In genomic region chrX:56374431-56375128, GRCm38 (mm10) we compare ENCODE assay signal across 8 mouse cellular contexts. TPM values are rescaled to one million over a fixed set of nuclear protein-coding genes. Genes with fewer than 3 reads are reported as not detected.
DNase-seq lines count a peak whose midpoint lies in the region; ATAC-seq and TF ChIP-seq lines count a peak whose summit lies in the region.
"Not testable (repeated sequence)": the region's sequence is repeated elsewhere in the genome, so short reads cannot be mapped to it uniquely, and the experiment has no call there.

TSS of gene Smim10l2a (plus strand) at chrX:56374586.

- peak within 1 kb of the TSS; percentile 55 for H3K4me2 ChIP-seq in forebrain, embryonic 12.5 days
- H3K4me2 ChIP-seq in liver, embryonic 13.5 days: peak within 1 kb of the TSS; percentile 64
- peak within 1 kb of the TSS; percentile 69 for H3K4me2 ChIP-seq in stomach, postnatal 0 days (replicated peaks; ENCODE audit: low read depth)

- H3K9me3 ChIP-seq in forebrain, embryonic 12.5 days; liver, embryonic 13.5 days (replicated peaks); stomach, postnatal 0 days (ENCODE audit: control insufficient read depth, low read length): not testable (repeated sequence)

- ATAC-seq in CD4-positive, CD25-positive, alpha-beta regulatory T cell, adult 4 months: peak; percentile 88
- ATAC-seq in forebrain, embryonic 12.5 days (ENCODE audit: low FRiP score): peak; percentile 87
- ATAC-seq in liver, embryonic 13.5 days (ENCODE audit: low read depth): peak; percentile 81
- peak; percentile 92 for ATAC-seq in stomach, postnatal 0 days (ENCODE audit: low FRiP score, low TSS enrichment)

- H3K27ac ChIP-seq in forebrain, embryonic 12.5 days; liver, embryonic 13.5 days; stomach, postnatal 0 days (replicated peaks): not testable (repeated sequence)

- H3K36me3 ChIP-seq in forebrain, embryonic 12.5 days (replicated peaks); liver, embryonic 13.5 days; stomach, postnatal 0 days (ENCODE audit: control insufficient read depth, insufficient read depth, low read length): not testable (repeated sequence)

- H3K4me1 ChIP-seq in forebrain, embryonic 12.5 days; liver, embryonic 13.5 days (replicated peaks); stomach, postnatal 0 days (replicated peaks; ENCODE audit: control insufficient read depth, insufficient read depth): not testable (repeated sequence)

- H3K27me3 ChIP-seq in forebrain, embryonic 12.5 days; liver, embryonic 13.5 days; stomach, postnatal 0 days (ENCODE audit: control insufficient read depth, insufficient read depth, low read length): not testable (repeated sequence)

- DNase-seq in c-Kit-positive CD71-positive TER-119-positive erythroid progenitor cells, embryonic 14.5 days (ENCODE audit: low spot score): peak; percentile 18
- DNase-seq in heart, postnatal 4 days: peak; percentile 20
- DNase-seq in kidney, postnatal 4 days: peak; percentile 66 to 78
- peak; percentile 41 for DNase-seq in liver, embryonic 13.5 days
- DNase-seq in neural tube, embryonic 10.5 days (ENCODE audit: extremely low spot score, low spot score): peak; percentile 45
- DNase-seq in stomach, postnatal 0 days (ENCODE audit: low spot score): peak; percentile 80

- peak within 1 kb of the TSS; percentile 50 for H3K4me3 ChIP-seq in forebrain, embryonic 12.5 days (replicated peaks)
- H3K4me3 ChIP-seq in liver, embryonic 13.5 days (replicated peaks): peak within 1 kb of the TSS; percentile 53
- peak within 1 kb of the TSS; percentile 41 for H3K4me3 ChIP-seq in stomach, postnatal 0 days (ENCODE audit: low read depth, low read length)

- TF ChIP-seq EP300 in stomach, postnatal 0 days (optimal IDR thresholded peaks at IDR 0.05): not testable (repeated sequence)

- TF ChIP-seq CTCF in stomach, postnatal 0 days (IDR thresholded peaks at IDR 0.05; ENCODE audit: low read depth): not testable (repeated sequence)

- 16% methylated on average over 41 of the region's 56 CpGs for whole genome bisulfite sequencing in forebrain, embryonic 12.5 days
- 9% methylated on average over 53 of the region's 56 CpGs for WGBS in liver, embryonic 13.5 days (ENCODE audit: insufficient replicate concordance)
- 17% methylated on average over 27 of the region's 56 CpGs for WGBS in stomach, postnatal 0 days

- H3K9ac ChIP-seq in forebrain, embryonic 12.5 days: peak within 1 kb of the TSS; percentile 49
- not testable (repeated sequence) for H3K9ac ChIP-seq in liver, embryonic 13.5 days; stomach, postnatal 0 days (ENCODE audit: low read length)

RNA-seq across cellular contexts. Expression of gene Smim10l2a, which starts in this region (rescaled TPM):
- 1 to 10 TPM; 2.7 to 5.5 TPM for polyA plus RNA-seq in CD4-positive, CD25-positive, alpha-beta regulatory T cell, adult 4 months (2017; shearing (Covaris generic))
- polyA plus RNA-seq in forebrain, embryonic 12.5 days (2016; fragmentation: Nextera tagmentation; extraction: Ambion mirVana): 6.4 and 6.9 TPM in 2 replicates
- total RNA-seq in heart, postnatal 4 days (2021): under 1 TPM; 0.61 to 0.91 TPM
- 0.43 and 0.60 TPM in 2 replicates for polyA plus RNA-seq in liver, embryonic 13.5 days (2015; fragmentation: Nextera tagmentation; extraction: Ambion mirVana)
- 2.1 and 2.5 TPM in 2 replicates for polyA plus RNA-seq in stomach, postnatal 0 days (2015; fragmentation: Nextera tagmentation; extraction: Ambion mirVana)

Comparison
In these comparisons a context has a peak if more than half of its experiments do, and no peak if none do; other contexts are left out.
1. Peak in DNase-seq in heart, postnatal 4 days; RNA of the gene not detected or under 1 TPM.
2. Peak in DNase-seq, ATAC-seq, H3K4me3 ChIP-seq and H3K4me2 ChIP-seq in liver, embryonic 13.5 days; RNA of the gene not detected or under 1 TPM.
3. DNase-seq: peak in every context shown above with its lines; median percentile 80 in stomach, postnatal 0 days; 72 in kidney, postnatal 4 days; 45 in neural tube, embryonic 10.5 days; 41 in liver, embryonic 13.5 days; 20 in heart, postnatal 4 days; 18 in c-Kit-positive CD71-positive TER-119-positive erythroid progenitor cells, embryonic 14.5 days.